Mouse (Mus musculus): ENCODE measurements around the gene Catsperd. TPM values are rescaled to one million over a fixed set of nuclear protein-coding genes. Genes with fewer than 3 reads are reported as not detected.

The Catsperd gene
- polyA plus RNA-seq, 1 experiment from 2014 or later = 1.6 TPM

- ATAC-seq (ENCODE audit: low FRiP score, low TSS enrichment) = no peak
Measured at GRCm38 (mm10) chr17:56643237-56643636, 15.3 kb downstream of the Catsperd start.

GRCm38 (mm10) chr17:56647546-56647945 is 19.6 kb downstream of the Catsperd start:
- Histone ChIP-seq H3K4me1 (ENCODE audit: control insufficient read depth, insufficient read depth, low read length) (no peaks in the 10 kb centered on the region), H3K27me3 (ENCODE audit: control insufficient read depth, insufficient read depth, low read length) (no peaks in the 10 kb centered on the region), H3K36me3 (ENCODE audit: control insufficient read depth, insufficient read depth, low read length) (no peaks in the 10 kb centered on the region), H3K9ac (replicated peaks; ENCODE audit: low read length) (no peak overlapping the region), H3K4me3 (replicated peaks; ENCODE audit: low read depth, low read length) (no peak overlapping the region), H3K4me2 (ENCODE audit: low read length) (no peak overlapping the region), H3K9me3 (ENCODE audit: control insufficient read depth, low read length) (no peaks in the 10 kb centered on the region), H3K27ac (replicated peaks; ENCODE audit: low read depth, low read length) (no peak overlapping the region)
- 66% methylated on average over 13 of the region's 13 CpGs for WGBS
- DNase-seq (no peak), ATAC-seq (ENCODE audit: low FRiP score, low TSS enrichment) (no peak)

More at GRCm38 (mm10) chr17:56643237-56643636, 15.3 kb downstream of the Catsperd start:
- Histone ChIP-seq H3K4me2 (ENCODE audit: low read length) (no peak overlapping the region), H3K36me3 (ENCODE audit: control insufficient read depth, insufficient read depth, low read length) (no peaks in the 10 kb centered on the region), H3K27me3 (ENCODE audit: control insufficient read depth, insufficient read depth, low read length) (no peaks in the 10 kb centered on the region), H3K4me1 (ENCODE audit: control insufficient read depth, insufficient read depth, low read length) (no peaks in the 10 kb centered on the region), H3K9ac (replicated peaks; ENCODE audit: low read length) (no peak overlapping the region), H3K27ac (replicated peaks; ENCODE audit: low read depth, low read length) (no peak overlapping the region), H3K4me3 (replicated peaks; ENCODE audit: low read depth, low read length) (no peak overlapping the region), H3K9me3 (ENCODE audit: control insufficient read depth, low read length) (no peaks in the 10 kb centered on the region)
- DNase-seq = no peak
- 87% methylated on average over 4 of the region's 4 CpGs for WGBS

GRCm38 (mm10) chr17:56651801-56652200 is 23.9 kb downstream of the Catsperd start:
- H3K9me3 ChIP-seq (ENCODE audit: control insufficient read depth, low read length) = no peaks in the 10 kb centered on the region
- H3K4me3 ChIP-seq (replicated peaks; ENCODE audit: low read depth, low read length) = no peak overlapping the region
- DNase-seq = no peak
- ATAC-seq (ENCODE audit: low FRiP score, low TSS enrichment) = no peak
- H3K27me3 ChIP-seq (ENCODE audit: control insufficient read depth, insufficient read depth, low read length) = no peaks in the 10 kb centered on the region
- H3K27ac ChIP-seq (replicated peaks; ENCODE audit: low read depth, low read length) = no peak overlapping the region
- 40% methylated on average over 10 of the region's 10 CpGs for WGBS
- H3K36me3 ChIP-seq (ENCODE audit: control insufficient read depth, insufficient read depth, low read length) = no peaks in the 10 kb centered on the region
- H3K9ac ChIP-seq (replicated peaks; ENCODE audit: low read length) = no peak overlapping the region
- H3K4me2 ChIP-seq (ENCODE audit: low read length) = no peak overlapping the region
- no peaks in the 10 kb centered on the region for H3K4me1 ChIP-seq (ENCODE audit: control insufficient read depth, insufficient read depth, low read length)

GRCm38 (mm10) chr17:56654771-56655170 is 26.8 kb downstream of the Catsperd start:
- no peaks in the 10 kb centered on the region for H3K4me1 ChIP-seq (ENCODE audit: control insufficient read depth, insufficient read depth, low read length)
- H3K4me3 ChIP-seq (replicated peaks; ENCODE audit: low read depth, low read length) = no peak overlapping the region
- H3K36me3 ChIP-seq (ENCODE audit: control insufficient read depth, insufficient read depth, low read length) = no peaks in the 10 kb centered on the region
- no peaks in the 10 kb centered on the region for H3K9me3 ChIP-seq (ENCODE audit: control insufficient read depth, low read length)
- DNase-seq (no peak), ATAC-seq (ENCODE audit: low FRiP score, low TSS enrichment) (no peak)
- 84% methylated on average over 2 of the region's 2 CpGs for WGBS
- no peak overlapping the region for H3K4me2 ChIP-seq (ENCODE audit: low read length)
- H3K27me3 ChIP-seq (ENCODE audit: control insufficient read depth, insufficient read depth, low read length) = no peaks in the 10 kb centered on the region
- no peak overlapping the region for H3K9ac ChIP-seq (replicated peaks; ENCODE audit: low read length)
- no peak overlapping the region for H3K27ac ChIP-seq (replicated peaks; ENCODE audit: low read depth, low read length)

GRCm38 (mm10) chr17:56655311-56655710 is 27.4 kb downstream of the Catsperd start:
- Histone ChIP-seq H3K9ac (replicated peaks; ENCODE audit: low read length) (no peak overlapping the region), H3K27ac (replicated peaks; ENCODE audit: low read depth, low read length) (no peak overlapping the region), H3K4me1 (ENCODE audit: control insufficient read depth, insufficient read depth, low read length) (no peaks in the 10 kb centered on the region), H3K4me2 (ENCODE audit: low read length) (no peak overlapping the region), H3K9me3 (ENCODE audit: control insufficient read depth, low read length) (no peaks in the 10 kb centered on the region), H3K36me3 (ENCODE audit: control insufficient read depth, insufficient read depth, low read length) (no peaks in the 10 kb centered on the region), H3K4me3 (replicated peaks; ENCODE audit: low read depth, low read length) (no peak overlapping the region), H3K27me3 (ENCODE audit: control insufficient read depth, insufficient read depth, low read length) (no peaks in the 10 kb centered on the region)
- no peak for ATAC-seq (ENCODE audit: low FRiP score, low TSS enrichment)
- WGBS = 90% methylated on average over 3 of the region's 3 CpGs
- DNase-seq = no peak

GRCm38 (mm10) chr17:56656171-56656570 is 28.2 kb downstream of the Catsperd start:
- no peak overlapping the region for H3K27ac ChIP-seq (replicated peaks; ENCODE audit: low read depth, low read length)
- H3K4me1 ChIP-seq (ENCODE audit: control insufficient read depth, insufficient read depth, low read length) = no peaks in the 10 kb centered on the region
- no peak overlapping the region for H3K9ac ChIP-seq (replicated peaks; ENCODE audit: low read length)
- no peaks in the 10 kb centered on the region for H3K9me3 ChIP-seq (ENCODE audit: control insufficient read depth, low read length)
- H3K4me2 ChIP-seq (ENCODE audit: low read length) = no peak overlapping the region
- DNase-seq (peak; percentile 7), ATAC-seq (ENCODE audit: low FRiP score, low TSS enrichment) (no peak)
- H3K36me3 ChIP-seq (ENCODE audit: control insufficient read depth, insufficient read depth, low read length) = no peaks in the 10 kb centered on the region
- no peaks in the 10 kb centered on the region for H3K27me3 ChIP-seq (ENCODE audit: control insufficient read depth, insufficient read depth, low read length)
- WGBS = 84% methylated on average over 6 of the region's 6 CpGs
- no peak overlapping the region for H3K4me3 ChIP-seq (replicated peaks; ENCODE audit: low read depth, low read length)

GRCm38 (mm10) chr17:56663659-56664058 is 35.7 kb downstream of the Catsperd start:
- H3K27ac ChIP-seq (replicated peaks; ENCODE audit: low read depth, low read length) = no peak overlapping the region
- no peak overlapping the region for H3K4me2 ChIP-seq (ENCODE audit: low read length)
- no peak overlapping the region for H3K9ac ChIP-seq (replicated peaks; ENCODE audit: low read length)
- no peaks in the 10 kb centered on the region for H3K9me3 ChIP-seq (ENCODE audit: control insufficient read depth, low read length)
- ATAC-seq (ENCODE audit: low FRiP score, low TSS enrichment) (no peak), DNase-seq (no peak)
- H3K4me3 ChIP-seq (replicated peaks; ENCODE audit: low read depth, low read length) = no peak overlapping the region
- 62% methylated on average over 3 of the region's 3 CpGs for WGBS
- H3K27me3 ChIP-seq (ENCODE audit: control insufficient read depth, insufficient read depth, low read length) = peaks cover 12% of the 10 kb centered on the region
- H3K36me3 ChIP-seq (ENCODE audit: control insufficient read depth, insufficient read depth, low read length) = no peaks in the 10 kb centered on the region
- 0 out of 2 replicates have a peak, but pooled peaks cover 6% of the 10 kb centered on the region for H3K4me1 ChIP-seq (ENCODE audit: control insufficient read depth, insufficient read depth, low read length)

GRCm38 (mm10) chr17:56664333-56664732 is 36.4 kb downstream of the Catsperd start:
- Histone ChIP-seq H3K36me3 (ENCODE audit: control insufficient read depth, insufficient read depth, low read length) (no peaks in the 10 kb centered on the region), H3K9ac (replicated peaks; ENCODE audit: low read length) (no peak overlapping the region), H3K27ac (replicated peaks; ENCODE audit: low read depth, low read length) (no peak overlapping the region), H3K9me3 (ENCODE audit: control insufficient read depth, low read length) (no peaks in the 10 kb centered on the region), H3K4me2 (ENCODE audit: low read length) (no peak overlapping the region), H3K27me3 (ENCODE audit: control insufficient read depth, insufficient read depth, low read length) (peaks cover 13% of the 10 kb centered on the region), H3K4me3 (replicated peaks; ENCODE audit: low read depth, low read length) (no peak overlapping the region), H3K4me1 (ENCODE audit: control insufficient read depth, insufficient read depth, low read length) (0 out of 2 replicates have a peak, but pooled peaks cover 7% of the 10 kb centered on the region)
- no peak for DNase-seq
- 2% methylated on average over 10 of the region's 10 CpGs for WGBS
- no peak for ATAC-seq (ENCODE audit: low FRiP score, low TSS enrichment)

- H3K36me3 ChIP-seq (ENCODE audit: control insufficient read depth, insufficient read depth, low read length) = no peaks in the 10 kb centered on the region
- no peak overlapping the region for H3K4me2 ChIP-seq (ENCODE audit: low read length)
- DNase-seq (no peak), ATAC-seq (ENCODE audit: low FRiP score, low TSS enrichment) (no peak)
- no peak overlapping the region for H3K27ac ChIP-seq (replicated peaks; ENCODE audit: low read depth, low read length)
- H3K9ac ChIP-seq (replicated peaks; ENCODE audit: low read length) = no peak overlapping the region
- H3K4me1 ChIP-seq (ENCODE audit: control insufficient read depth, insufficient read depth, low read length) = 0 out of 2 replicates have a peak, but pooled peaks cover 7% of the 10 kb centered on the region
- no peak overlapping the region for H3K4me3 ChIP-seq (replicated peaks; ENCODE audit: low read depth, low read length)
- peaks cover 13% of the 10 kb centered on the region for H3K27me3 ChIP-seq (ENCODE audit: control insufficient read depth, insufficient read depth, low read length)
- 88% methylated on average over 4 of the region's 4 CpGs for WGBS
- no peaks in the 10 kb centered on the region for H3K9me3 ChIP-seq (ENCODE audit: control insufficient read depth, low read length)
Measured at GRCm38 (mm10) chr17:56666384-56666783, 38.4 kb downstream of the Catsperd start.
